ENCODE assay signal across 20 mouse cellular contexts in genomic region chr2:28336349-28337309, GRCm38 (mm10).
DNase-seq lines count a peak whose midpoint lies in the region; ATAC-seq lines count a peak whose summit lies in the region.
"Had no signal": no experiment of that assay in that cellular context is flagged by ENCODE, and none has a peak within 500 bp of the region (broad histone marks: within the 10 kb centered on the region; RNA-seq: fewer than 3 reads in every experiment).

No protein-coding gene starts in this region.

- H3K27ac ChIP-seq in hindbrain, embryonic 15.5 days (replicated peaks) = 0 out of 2 replicates have a peak overlapping the region, but pooled peaks have one; percentile 4
- no peak overlapping the region for H3K27ac ChIP-seq in hindbrain, embryonic 12.5 days
- H3K27ac ChIP-seq in midbrain, embryonic 16.5 days (ENCODE audit: low read length) = peak overlapping the region; percentile 56
- no peak overlapping the region for H3K27ac ChIP-seq in midbrain, embryonic 13.5 days
- peak overlapping the region; percentile 14 for H3K27ac ChIP-seq in forebrain, embryonic 14.5 days (ENCODE audit: low read depth, low read length)
- no peak overlapping the region for H3K27ac ChIP-seq in intestine, embryonic 15.5 days
- H3K27ac ChIP-seq: embryonic facial prominence, embryonic 15.5 days; heart, embryonic 13.5 days; neural tube, embryonic 13.5 days had no signal

- no peak overlapping the region for H3K4me3 ChIP-seq in hindbrain, embryonic 15.5 days
- no peak overlapping the region for H3K4me3 ChIP-seq in hindbrain, embryonic 12.5 days
- no peak overlapping the region for H3K4me3 ChIP-seq in midbrain, embryonic 16.5 days (ENCODE audit: low read depth, low read length)
- no peak overlapping the region for H3K4me3 ChIP-seq in midbrain, embryonic 13.5 days (replicated peaks)
- no peak overlapping the region for H3K4me3 ChIP-seq in forebrain, embryonic 14.5 days (ENCODE audit: low read depth, low read length)
- H3K4me3 ChIP-seq in intestine, embryonic 15.5 days (replicated peaks) = no peak overlapping the region
- H3K4me3 ChIP-seq: embryonic facial prominence, embryonic 15.5 days; heart, embryonic 13.5 days; neural tube, embryonic 13.5 days had no signal

- no peak for ATAC-seq in hindbrain, embryonic 15.5 days (ENCODE audit: low FRiP score, low read depth)
- no peak for ATAC-seq in hindbrain, embryonic 12.5 days (ENCODE audit: low FRiP score)
- ATAC-seq in midbrain, embryonic 16.5 days = no peak
- ATAC-seq in midbrain, embryonic 13.5 days = no peak
- ATAC-seq in forebrain, embryonic 14.5 days = no peak; the same call in 1 of the 2 replicates
- ATAC-seq in intestine, embryonic 15.5 days = no peak

- no peaks in the 10 kb centered on the region for H3K27me3 ChIP-seq in hindbrain, embryonic 15.5 days
- H3K27me3 ChIP-seq in hindbrain, embryonic 12.5 days = no peaks in the 10 kb centered on the region
- no peaks in the 10 kb centered on the region for H3K27me3 ChIP-seq in midbrain, embryonic 16.5 days (ENCODE audit: control insufficient read depth, insufficient read depth, low read depth, low read length)
- H3K27me3 ChIP-seq in midbrain, embryonic 13.5 days = no peaks in the 10 kb centered on the region
- H3K27me3 ChIP-seq in forebrain, embryonic 14.5 days (replicated peaks; ENCODE audit: control insufficient read depth, insufficient read depth, low read length) = no peaks in the 10 kb centered on the region
- no peaks in the 10 kb centered on the region for H3K27me3 ChIP-seq in intestine, embryonic 15.5 days (replicated peaks)
- H3K27me3 ChIP-seq: embryonic facial prominence, embryonic 15.5 days; neural tube, embryonic 13.5 days had no signal

- H3K9ac ChIP-seq in hindbrain, embryonic 15.5 days = no peak overlapping the region
- H3K9ac ChIP-seq in hindbrain, embryonic 12.5 days = no peak overlapping the region
- H3K9ac ChIP-seq in midbrain, embryonic 16.5 days (ENCODE audit: low read depth, low read length) = no peak overlapping the region
- no peak overlapping the region for H3K9ac ChIP-seq in midbrain, embryonic 13.5 days (replicated peaks)
- H3K9ac ChIP-seq in forebrain, embryonic 14.5 days (ENCODE audit: low read length) = no peak overlapping the region
- no peak overlapping the region for H3K9ac ChIP-seq in intestine, embryonic 15.5 days
- H3K9ac ChIP-seq: embryonic facial prominence, embryonic 15.5 days; heart, embryonic 13.5 days; neural tube, embryonic 13.5 days had no signal

- 58% methylated on average over 17 of the region's 17 CpGs for WGBS in hindbrain, embryonic 15.5 days
- WGBS in hindbrain, embryonic 12.5 days = 73% methylated on average over 17 of the region's 17 CpGs
- 58% methylated on average over 17 of the region's 17 CpGs for WGBS in midbrain, embryonic 16.5 days
- WGBS in midbrain, embryonic 13.5 days = 63% methylated on average over 17 of the region's 17 CpGs
- 45% methylated on average over 17 of the region's 17 CpGs for WGBS in forebrain, embryonic 14.5 days
- WGBS in intestine, embryonic 15.5 days = 67% methylated on average over 17 of the region's 17 CpGs

- no peak overlapping the region for H3K4me2 ChIP-seq in hindbrain, embryonic 15.5 days
- no peak overlapping the region for H3K4me2 ChIP-seq in hindbrain, embryonic 12.5 days (replicated peaks)
- H3K4me2 ChIP-seq in midbrain, embryonic 16.5 days (ENCODE audit: low read length) = no peak overlapping the region
- no peak overlapping the region for H3K4me2 ChIP-seq in midbrain, embryonic 13.5 days (replicated peaks)
- H3K4me2 ChIP-seq in forebrain, embryonic 14.5 days (ENCODE audit: low read length) = no peak overlapping the region
- H3K4me2 ChIP-seq in intestine, embryonic 15.5 days (replicated peaks) = no peak overlapping the region
- H3K4me2 ChIP-seq: embryonic facial prominence, embryonic 15.5 days; heart, embryonic 13.5 days; neural tube, embryonic 13.5 days had no signal

- H3K36me3 ChIP-seq in hindbrain, embryonic 15.5 days = no peaks in the 10 kb centered on the region
- no peaks in the 10 kb centered on the region for H3K36me3 ChIP-seq in hindbrain, embryonic 12.5 days
- no peaks in the 10 kb centered on the region for H3K36me3 ChIP-seq in midbrain, embryonic 16.5 days (ENCODE audit: control insufficient read depth, insufficient read depth, low read length)
- H3K36me3 ChIP-seq in midbrain, embryonic 13.5 days = no peaks in the 10 kb centered on the region
- H3K36me3 ChIP-seq in forebrain, embryonic 14.5 days (ENCODE audit: control insufficient read depth, insufficient read depth, low read length) = no peaks in the 10 kb centered on the region
- no peaks in the 10 kb centered on the region for H3K36me3 ChIP-seq in intestine, embryonic 15.5 days
- H3K36me3 ChIP-seq: embryonic facial prominence, embryonic 15.5 days; heart, embryonic 13.5 days; neural tube, embryonic 13.5 days had no signal

- no peaks in the 10 kb centered on the region for H3K9me3 ChIP-seq in hindbrain, embryonic 15.5 days
- H3K9me3 ChIP-seq in hindbrain, embryonic 12.5 days (replicated peaks) = no peaks in the 10 kb centered on the region
- H3K9me3 ChIP-seq in midbrain, embryonic 16.5 days (replicated peaks; ENCODE audit: control insufficient read depth, low read length, poor library complexity, severe bottlenecking) = no peaks in the 10 kb centered on the region
- H3K9me3 ChIP-seq in midbrain, embryonic 13.5 days = no peaks in the 10 kb centered on the region
- no peaks in the 10 kb centered on the region for H3K9me3 ChIP-seq in forebrain, embryonic 14.5 days (replicated peaks; ENCODE audit: control insufficient read depth, low read length)
- no peaks in the 10 kb centered on the region for H3K9me3 ChIP-seq in intestine, embryonic 15.5 days
- H3K9me3 ChIP-seq: embryonic facial prominence, embryonic 15.5 days; heart, embryonic 13.5 days; neural tube, embryonic 13.5 days had no signal

- H3K4me1 ChIP-seq in hindbrain, embryonic 15.5 days (replicated peaks) = peaks cover 35% of the 10 kb centered on the region
- H3K4me1 ChIP-seq in hindbrain, embryonic 12.5 days = peaks cover 21% of the 10 kb centered on the region
- peaks cover 25% of the 10 kb centered on the region for H3K4me1 ChIP-seq in midbrain, embryonic 16.5 days (ENCODE audit: control insufficient read depth, insufficient read depth, low read length)
- H3K4me1 ChIP-seq in midbrain, embryonic 13.5 days (replicated peaks) = peaks cover 30% of the 10 kb centered on the region
- H3K4me1 ChIP-seq in forebrain, embryonic 14.5 days (ENCODE audit: control insufficient read depth, insufficient read depth, low read length) = peaks cover 16% of the 10 kb centered on the region
- no peaks in the 10 kb centered on the region for H3K4me1 ChIP-seq in intestine, embryonic 15.5 days (replicated peaks)
- H3K4me1 ChIP-seq: embryonic facial prominence, embryonic 15.5 days; heart, embryonic 13.5 days had no signal

- intact Hi-C loops in gastrocnemius, postnatal 36 days (cut with DNase I) = no loop called here

- DNase-seq in forebrain, embryonic 14.5 days (ENCODE audit: low spot score) = peak; percentile 34
- DNase-seq in gastrocnemius, postnatal 36 days = no peak
- DNase-seq: adrenal gland, postnatal 10 days; cerebellum, adult 9-10 months; gastrocnemius, postnatal 10 days; heart, adult 18-20 months; kidney, adult 18-20 months; kidney, postnatal 4 days; lung, postnatal 4 days; right cerebral cortex, adult 18-20 months; right cerebral cortex, postnatal 4 days; thymus, postnatal 25 days had no signal

Comparison
In these comparisons a context has a peak if more than half of its experiments do, and no peak if none do; other contexts are left out.
1. H3K27ac ChIP-seq: peak in hindbrain, embryonic 15.5 days (single experiment), midbrain, embryonic 16.5 days (single experiment) and forebrain, embryonic 14.5 days (single experiment); none in hindbrain, embryonic 12.5 days (single experiment), midbrain, embryonic 13.5 days (single experiment) and intestine, embryonic 15.5 days (single experiment).